Mouse (Mus musculus) layer of hippocampus, adult 9-10 months (tissue): ENCODE data around the gene Lrrc56.
"Not testable (repeated sequence)": the region's sequence is repeated elsewhere in the genome, so short reads cannot be mapped to it uniquely, and the experiment has no call there.

Source experiments
- DNase-seq: peaks from one replicate; pipeline ENCODE4 v3.0.0; 2022; ENCODE audit warnings: low spot score

Gene Lrrc56

GRCm38 (mm10) chr7:141217343-141218013 lies 23.5 kb downstream of the Lrrc56 start:
- DNase-seq: no peak

- no peak for DNase-seq
These were observed 24.2 kb downstream of the Lrrc56 start for GRCm38 (mm10) chr7:141218141-141218540.

GRCm38 (mm10) chr7:141218557-141219133 lies 24.7 kb downstream of the Lrrc56 start:
- DNase-seq: no peak

DNA sequence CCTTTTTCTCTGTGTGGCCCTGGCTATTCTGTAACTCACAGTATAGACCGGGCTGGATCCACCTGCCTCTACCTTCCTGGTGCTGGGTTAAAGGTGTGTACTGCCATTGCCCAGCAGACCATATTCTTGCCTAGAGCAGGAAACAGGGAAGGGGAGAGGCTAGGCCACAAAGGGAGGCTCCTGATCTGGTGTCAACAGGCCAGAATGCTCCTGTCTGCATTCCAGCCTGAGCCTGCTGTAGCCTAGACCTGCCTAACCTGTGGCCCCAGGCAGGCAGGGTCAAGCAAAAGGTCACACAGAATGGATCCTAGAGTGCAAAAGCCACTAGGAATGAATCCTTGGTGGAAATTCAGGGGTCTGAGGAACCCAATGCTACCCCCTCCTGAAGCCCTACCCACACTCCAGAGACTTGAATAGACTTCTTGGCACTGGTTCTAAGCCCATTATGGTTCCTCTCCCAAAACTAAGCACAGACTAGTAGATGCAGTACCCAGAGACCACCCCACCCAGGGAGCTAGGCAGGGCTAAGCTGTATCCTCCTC lies 25.7 kb downstream of the Lrrc56 start:
- no peak for DNase-seq

DNA sequence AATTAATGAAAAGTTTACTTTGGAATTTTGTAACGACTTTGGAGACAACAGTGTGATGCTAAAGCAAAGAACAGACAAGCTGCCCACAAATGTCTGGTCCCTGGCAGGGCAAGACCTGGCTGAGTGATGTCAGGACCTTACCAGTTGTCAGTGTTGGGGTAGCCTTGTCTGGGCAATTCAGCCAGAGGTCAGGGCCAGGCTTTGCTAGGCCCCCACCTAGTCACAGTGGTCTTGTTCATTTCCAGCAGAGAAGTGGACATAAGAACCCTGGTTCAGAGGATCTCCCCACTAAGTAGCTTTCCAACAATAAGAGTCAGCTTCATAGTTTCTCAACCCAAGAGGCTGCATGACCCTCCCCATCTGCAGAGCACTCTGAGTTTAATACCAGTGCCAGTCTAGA lies 26.4 kb downstream of the Lrrc56 start:
- no peak for DNase-seq

- peak; percentile 85 for DNase-seq
These were observed 27.5 kb downstream of the Lrrc56 start for GRCm38 (mm10) chr7:141221249-141222125.

GRCm38 (mm10) chr7:141222126-141222467 lies 28.1 kb downstream of the Lrrc56 start:
- no peak for DNase-seq

GRCm38 (mm10) chr7:141222696-141223215 lies 28.8 kb downstream of the Lrrc56 start:
- DNase-seq: no peak

GRCm38 (mm10) chr7:141226535-141226934 lies 32.6 kb downstream of the Lrrc56 start:
- DNase-seq: no peak

GRCm38 (mm10) chr7:141227796-141228195 lies 33.8 kb downstream of the Lrrc56 start:
- no peak for DNase-seq

GRCm38 (mm10) chr7:141228279-141229067 lies 34.5 kb downstream of the Lrrc56 start, which contains the start of gene Phrf1:
Gene Phrf1 (plus strand): TSS chr7:141228784.
- DNase-seq: peak; percentile 71

DNA sequence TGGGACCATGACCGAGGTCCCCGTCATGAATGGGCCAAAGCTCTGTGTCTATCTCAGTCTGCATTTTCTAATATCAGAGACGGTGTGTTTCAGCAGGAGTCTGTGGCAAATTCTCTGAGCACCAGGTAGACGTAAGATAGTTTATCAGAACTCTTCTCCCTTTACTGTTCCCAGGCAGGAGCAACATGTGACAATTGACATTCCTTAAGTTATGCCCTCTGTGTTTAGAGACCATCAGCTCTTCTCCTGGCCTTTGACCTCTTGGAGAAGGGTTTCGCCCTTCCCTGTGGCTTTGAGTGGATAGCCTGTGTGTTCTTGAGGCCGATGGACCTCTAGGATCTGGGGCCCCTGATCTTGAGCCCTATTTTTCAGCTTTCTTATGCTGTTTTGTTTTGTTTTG lies 35.7 kb downstream of the Lrrc56 start:
- DNase-seq: no peak

- no peak for DNase-seq
These were observed 36.6 kb downstream of the Lrrc56 start for GRCm38 (mm10) chr7:141230570-141230969.

DNA sequence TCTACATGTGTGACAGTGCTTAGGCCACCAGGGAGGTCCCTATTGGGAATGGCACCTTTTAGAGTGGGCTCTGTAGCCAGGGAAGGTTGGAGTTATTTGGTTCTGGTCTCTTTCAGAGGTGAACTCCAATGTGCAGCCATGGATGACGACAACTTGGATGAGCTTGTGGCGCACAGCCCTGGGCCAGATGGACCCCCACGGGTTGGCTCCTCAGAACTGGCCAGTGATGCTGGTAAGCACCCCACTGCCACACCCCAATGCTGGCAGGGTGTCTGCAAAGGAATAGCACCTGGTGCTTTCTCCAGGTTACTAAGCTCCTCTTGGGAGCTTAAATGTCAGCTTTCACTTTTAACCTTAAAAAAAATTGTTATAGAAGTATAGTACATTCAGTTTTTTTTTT lies 37.2 kb downstream of the Lrrc56 start:
- DNase-seq: no peak

DNA sequence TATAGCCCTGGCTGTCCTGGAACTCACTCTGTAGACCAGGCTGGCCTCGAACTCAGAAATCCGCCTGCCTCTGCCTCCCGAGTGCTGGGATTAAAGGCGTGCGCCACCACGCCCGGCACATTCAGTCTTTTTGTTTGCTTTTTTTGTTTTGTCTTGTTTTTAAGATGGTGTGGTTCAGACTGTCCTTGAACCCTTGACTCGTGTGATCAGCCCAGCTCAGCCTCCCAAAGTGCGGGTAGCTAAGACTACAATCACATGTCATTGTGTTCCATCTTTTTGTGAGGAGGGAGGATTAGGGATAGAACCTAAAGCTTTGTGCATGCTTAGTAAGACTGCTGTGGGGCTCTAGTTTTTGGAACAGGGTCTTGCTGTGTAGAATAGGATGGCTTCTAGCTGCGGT lies 37.6 kb downstream of the Lrrc56 start:
- no peak for DNase-seq

DNA sequence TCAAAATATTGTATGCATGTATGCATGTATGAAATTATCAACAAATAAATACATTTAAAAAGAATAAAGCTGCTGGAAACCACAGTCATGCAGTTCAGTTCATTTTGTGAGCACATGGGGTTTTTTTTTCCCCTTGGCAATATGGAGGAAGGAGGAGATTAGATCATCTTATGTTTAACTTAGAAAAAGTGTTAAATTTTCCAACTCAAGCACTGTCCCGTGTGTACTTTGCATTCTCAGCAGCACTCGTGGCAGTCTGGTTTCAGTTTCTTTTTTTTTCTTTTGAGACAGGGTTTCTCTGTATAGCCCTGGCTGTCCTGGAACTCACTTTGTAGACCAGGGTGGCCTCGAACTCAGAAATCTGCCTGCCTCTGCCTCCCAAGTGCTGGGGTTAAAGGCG lies 56.5 kb downstream of the Lrrc56 start:
- not testable (repeated sequence) for DNase-seq

GRCm38 (mm10) chr7:141256159-141256558 lies 62.2 kb downstream of the Lrrc56 start:
- DNase-seq: no peak
